Mouse (Mus musculus) lung, adult 18-20 months (tissue): ENCODE measurements around the gene Syt9.

Source experiments
- DNase-seq, 2 experiments: peaks; one replicate each; pipeline ENCODE4 v3.0.0; 2022; ENCODE audit warnings: mixed read lengths in 2 of 2

Gene Syt9

GRCm38 (mm10) chr7:107547872-107548271 lies 177.3 kb downstream of the Syt9 start:
- no peak for DNase-seq

GRCm38 (mm10) chr7:107553461-107553860 lies 182.9 kb downstream of the Syt9 start:
- no peak for DNase-seq

- no peak for DNase-seq
Measured at GRCm38 (mm10) chr7:107555906-107556305, 185.4 kb downstream of the Syt9 start.

- no peak for DNase-seq
Measured at GRCm38 (mm10) chr7:107560675-107561074, 190.1 kb downstream of the Syt9 start.

- DNase-seq = no peak
Measured at GRCm38 (mm10) chr7:107561584-107561983, 191.1 kb downstream of the Syt9 start.

GRCm38 (mm10) chr7:107563727-107564126 lies 193.2 kb downstream of the Syt9 start:
- DNase-seq = no peak

- DNase-seq = peak; percentile 9 to 15
Measured at GRCm38 (mm10) chr7:107567261-107567671, 196.7 kb downstream of the Syt9 start, which contains the start of gene Olfml1. Gene Olfml1 (plus strand): TSS chr7:107567446.

- no peak for DNase-seq
Measured at GRCm38 (mm10) chr7:107567674-107568073, 197.1 kb downstream of the Syt9 start.

GRCm38 (mm10) chr7:107568971-107569370 lies 198.4 kb downstream of the Syt9 start:
- DNase-seq = no peak

GRCm38 (mm10) chr7:107573856-107574255 lies 203.3 kb downstream of the Syt9 start:
- DNase-seq = no peak

GRCm38 (mm10) chr7:107574276-107574675 lies 203.7 kb downstream of the Syt9 start:
- no peak for DNase-seq

- peak in 1 of 2 experiments; percentile 20 for DNase-seq
Measured at GRCm38 (mm10) chr7:107592641-107593040, 222.1 kb downstream of the Syt9 start.

- no peak for DNase-seq
Measured at GRCm38 (mm10) chr7:107593904-107594303, 223.4 kb downstream of the Syt9 start.

- peak; percentile 59 to 66 for DNase-seq
Measured at GRCm38 (mm10) chr7:107594325-107594856, 223.9 kb downstream of the Syt9 start.

- peak; percentile 97 to 98 for DNase-seq
Measured at GRCm38 (mm10) chr7:107594857-107595402, 224.4 kb downstream of the Syt9 start, which contains the start of gene Ppfibp2. Gene Ppfibp2 (plus strand): TSS chr7:107595207.

- no peak for DNase-seq
Measured at GRCm38 (mm10) chr7:107595426-107595825, 224.9 kb downstream of the Syt9 start.

GRCm38 (mm10) chr7:107596753-107597152 lies 226.2 kb downstream of the Syt9 start:
- no peak for DNase-seq

- DNase-seq = no peak
Measured at GRCm38 (mm10) chr7:107597956-107598355, 227.4 kb downstream of the Syt9 start.
